Mouse (Mus musculus): ENCODE data around the gene Olfr39.
"Not testable (repeated sequence)": the region's sequence is repeated elsewhere in the genome, so short reads cannot be mapped to it uniquely, and the experiment has no call there.

Gene Olfr39

GRCm38 (mm10) chr9:20282051-20282450, at the start of gene Olfr39:
Gene Olfr39, plus strand, starts transcription at chr9:20282351.
- no peak for DNase-seq

GRCm38 (mm10) chr9:20236819-20237218, 45.3 kb upstream of the Olfr39 start, which contains the start of gene Olfr872:
Gene Olfr872, plus strand, starts transcription at chr9:20237119.
- no peak for DNase-seq

GRCm38 (mm10) chr9:20237378-20237777, 44.8 kb upstream of the Olfr39 start:
- no peak for DNase-seq

- not testable (repeated sequence) for DNase-seq
These were observed 13.4 kb downstream of the Olfr39 start for GRCm38 (mm10) chr9:20295562-20295961.

GRCm38 (mm10) chr9:20298232-20298631, 16.1 kb downstream of the Olfr39 start, which contains the start of gene Olfr873:
Gene Olfr873, plus strand, starts transcription at chr9:20298532.
- DNase-seq = no peak

- no peak for DNase-seq
These were observed 53.8 kb downstream of the Olfr39 start, which contains the start of gene Olfr18 for GRCm38 (mm10) chr9:20335994-20336393. Gene Olfr18, minus strand, starts transcription at chr9:20336094.

Data from kidney, adult 9 months (tissue).